Mouse (Mus musculus): ENCODE data around the gene Zbtb41.
A peak's percentile ranks its signal among the peaks of the same experiment; 100 is the strongest.

The Zbtb41 gene

DNA sequence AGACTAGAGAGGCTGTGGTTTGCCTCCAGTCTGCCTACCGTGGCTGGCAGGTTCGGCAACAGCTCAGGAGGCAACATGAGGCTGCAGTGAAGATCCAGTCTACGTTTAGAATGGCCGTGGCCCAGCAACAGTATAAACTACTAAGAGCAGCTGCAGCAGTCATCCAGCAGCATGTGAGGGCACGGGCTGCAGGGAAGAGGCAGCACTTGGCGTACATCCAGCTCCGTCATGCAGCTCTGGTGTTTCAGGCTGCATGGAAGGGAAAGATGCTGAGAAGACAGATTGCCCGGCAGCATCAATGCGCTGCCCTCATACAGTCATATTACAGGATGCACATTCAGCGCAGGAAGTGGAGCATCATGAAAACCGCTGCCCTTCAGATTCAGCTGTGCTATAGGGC, 56.8 kb downstream of the Zbtb41 start:
- no peak for DNase-seq (ENCODE audit: low read depth)

DNA sequence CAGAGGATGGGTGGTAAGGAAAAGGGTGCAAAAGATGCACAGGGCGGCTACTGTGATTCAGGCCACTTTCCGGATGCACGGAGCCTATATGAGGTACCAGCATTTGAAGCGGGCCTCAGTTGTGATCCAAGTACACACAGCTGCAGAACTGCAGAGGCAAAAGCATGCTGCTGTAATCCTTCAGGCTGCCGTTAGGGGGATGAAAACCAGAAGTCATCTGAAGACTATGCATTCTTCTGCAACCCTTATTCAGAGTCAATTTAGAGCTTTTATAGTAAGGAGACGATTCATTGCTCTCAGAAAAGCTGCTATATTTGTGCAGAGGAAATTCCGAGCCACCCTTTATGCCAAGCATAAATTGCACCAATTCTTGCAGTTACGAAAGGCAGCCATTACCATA, 58.2 kb downstream of the Zbtb41 start:
- no peak for DNase-seq (ENCODE audit: low read depth)

DNA sequence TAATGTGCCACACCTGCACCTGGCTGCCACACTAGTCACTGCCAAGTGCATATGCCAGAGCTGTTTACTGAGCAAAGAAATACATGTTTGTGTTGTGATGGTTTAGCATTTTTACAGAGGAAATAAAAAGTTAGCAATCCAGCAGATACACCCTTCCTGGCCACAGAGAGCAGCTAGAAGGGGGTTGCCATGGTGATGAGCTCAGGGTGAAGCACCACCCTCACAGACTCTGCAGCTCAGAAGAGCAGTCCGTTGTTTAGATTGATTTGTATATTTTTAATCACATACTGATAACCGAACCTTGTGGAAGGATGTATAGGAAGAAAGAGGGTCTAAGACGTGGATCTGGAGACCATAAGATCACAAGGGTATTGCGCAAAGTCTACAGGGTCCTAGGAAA, 59.1 kb downstream of the Zbtb41 start:
- peak; percentile 33 for DNase-seq (ENCODE audit: low read depth)

DNA sequence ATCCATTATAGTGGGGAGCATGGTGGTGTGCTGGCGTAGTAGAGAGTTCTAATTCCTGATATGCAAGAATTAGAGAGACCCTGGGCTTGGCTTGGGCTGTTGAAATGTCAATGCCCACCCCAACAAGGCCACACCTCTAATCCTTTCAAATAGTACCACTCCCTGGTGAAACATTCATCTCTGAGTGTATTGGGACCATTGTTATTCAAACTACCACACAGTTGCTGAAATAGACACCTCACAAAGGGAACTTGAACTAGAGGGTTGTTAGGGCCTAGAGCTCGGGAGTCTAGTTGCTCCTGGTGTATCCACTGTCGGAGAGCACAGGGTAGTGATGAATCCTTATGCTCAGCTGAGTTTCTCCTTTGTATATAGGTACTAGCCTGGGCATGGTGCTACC, 72.5 kb downstream of the Zbtb41 start:
- DNase-seq (ENCODE audit: low read depth) = no peak

DNA sequence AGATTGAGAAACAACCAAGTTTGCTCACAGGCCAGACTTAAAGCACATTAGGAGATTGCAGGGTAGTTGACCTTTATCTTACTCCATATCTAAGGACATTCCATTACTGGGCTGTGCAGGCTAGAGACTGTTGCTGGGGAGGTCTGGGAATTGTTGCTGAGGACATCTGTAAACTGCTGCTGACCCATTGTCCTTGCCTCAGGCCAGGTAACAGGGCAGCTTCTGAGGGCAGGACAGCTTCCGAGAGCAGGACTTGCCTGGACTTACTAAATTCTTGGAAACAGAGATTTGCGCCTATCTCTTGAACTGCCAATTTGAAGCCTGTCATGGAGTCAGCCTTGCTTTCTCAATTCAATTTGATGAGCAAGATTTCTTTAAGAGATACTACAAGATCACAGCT, 73.3 kb downstream of the Zbtb41 start:
- no peak for DNase-seq (ENCODE audit: low read depth)

DNA sequence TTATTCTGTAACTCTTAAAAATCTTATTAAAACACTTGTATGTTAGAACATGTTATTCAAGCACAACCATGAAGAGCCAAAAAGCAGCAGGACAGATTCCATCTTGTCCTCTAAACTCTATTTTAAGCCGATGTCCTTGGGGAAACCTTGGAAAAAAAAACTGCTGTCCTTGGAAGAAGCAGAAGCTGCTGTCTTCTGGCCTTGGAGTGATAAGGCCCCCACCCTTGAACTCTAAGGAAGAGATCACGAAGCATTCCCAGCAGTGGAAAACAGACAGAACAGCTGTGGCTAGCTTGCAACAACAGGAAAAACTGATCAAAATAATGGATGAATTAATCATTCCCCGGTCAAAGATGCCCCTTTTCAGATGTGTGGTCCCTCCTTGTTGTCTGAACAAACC, 74.1 kb downstream of the Zbtb41 start:
- DNase-seq (ENCODE audit: low read depth) = no peak

DNA sequence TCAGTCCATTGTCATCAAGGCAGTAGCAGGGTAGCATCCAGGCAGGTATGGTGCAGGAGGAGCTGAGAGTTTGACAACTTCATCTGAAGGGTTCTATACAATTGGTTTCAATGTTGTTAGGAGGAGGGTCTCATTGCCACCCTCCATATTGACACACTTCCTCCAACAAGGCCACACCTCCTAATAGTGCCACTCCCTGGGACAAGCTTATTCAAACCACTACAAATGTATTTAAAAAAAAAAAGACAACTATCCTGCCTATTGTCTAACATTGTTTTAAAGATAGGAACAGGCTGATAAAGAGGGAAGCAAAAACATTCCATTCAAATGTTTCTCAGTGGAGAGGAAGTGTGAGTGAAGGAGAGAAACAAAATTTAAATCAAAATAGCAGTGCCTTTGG, 77.7 kb downstream of the Zbtb41 start:
- DNase-seq (ENCODE audit: low read depth) = no peak

DNA sequence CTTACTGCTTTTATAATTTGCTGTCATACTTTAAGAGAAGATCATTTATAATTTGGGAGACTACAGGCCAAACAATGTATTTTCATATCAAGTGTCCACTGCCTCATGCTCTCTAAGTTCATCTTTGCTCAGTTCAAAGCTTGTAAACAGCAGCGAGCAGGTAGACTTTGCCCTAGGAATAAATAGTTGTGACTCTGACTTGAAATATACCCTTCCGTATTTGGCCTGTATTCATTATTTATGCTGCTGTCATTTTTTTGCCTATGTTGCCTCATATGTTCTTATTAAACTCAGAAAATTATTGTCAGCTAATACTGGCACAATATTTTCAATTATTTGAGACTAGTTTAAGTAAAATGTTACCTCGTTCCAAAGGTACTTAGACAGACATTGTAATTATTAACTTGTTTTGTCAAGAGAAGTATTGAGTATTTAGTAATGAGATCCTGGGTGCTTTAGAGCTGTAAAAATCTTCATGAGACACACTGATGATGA, 79.2 kb downstream of the Zbtb41 start, which contains the start of gene F13b:
Gene F13b, plus strand, starts transcription at position 445 of the 495 bp plus-strand sequence.
- DNase-seq (ENCODE audit: low read depth) = no peak
